Mouse (Mus musculus): ENCODE measurements around the gene Snrnp35. TPM values are rescaled to one million over a fixed set of nuclear protein-coding genes. Genes with fewer than 3 reads are reported as not detected.

The Snrnp35 gene
- polyA plus RNA-seq (2012; rRNA removed) = 7.9 and 8.2 TPM in 2 replicates

DNA sequence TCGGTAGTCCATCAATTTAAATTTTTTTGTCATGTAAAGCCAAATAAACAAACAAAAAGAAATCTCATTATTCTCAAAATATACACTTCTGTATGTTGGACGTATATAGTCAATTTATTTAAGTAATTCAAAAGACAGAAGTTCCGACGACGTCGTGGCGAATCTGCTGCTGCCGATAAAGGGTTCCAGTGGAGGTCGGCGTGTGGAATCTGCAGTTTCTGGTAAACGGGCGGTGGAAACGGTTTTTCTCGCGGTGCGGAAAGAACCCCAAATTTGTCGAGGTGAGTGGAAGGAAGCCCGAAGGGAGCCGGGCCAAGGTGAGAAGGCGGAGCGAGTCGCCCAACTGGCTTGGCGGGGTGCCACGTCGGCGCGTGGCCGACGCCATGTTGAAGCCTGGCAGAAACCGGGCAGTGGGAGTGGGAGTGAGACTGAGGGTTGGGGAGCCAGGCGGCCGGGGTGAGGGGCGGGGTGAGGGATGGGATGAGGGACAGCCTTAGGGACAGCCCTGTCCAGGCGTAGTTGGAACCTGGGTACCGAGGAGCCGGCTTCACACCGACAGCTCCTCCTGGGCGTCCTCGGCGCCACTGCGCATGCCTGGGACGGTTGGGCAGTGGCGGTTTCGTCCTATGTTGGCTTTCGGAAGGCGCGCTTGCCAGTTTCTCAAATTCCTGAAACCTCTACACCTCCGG, at the start of gene Snrnp35:
Snrnp35 (plus strand) TSS at position 169 of the 689 bp plus-strand sequence.

DNA sequence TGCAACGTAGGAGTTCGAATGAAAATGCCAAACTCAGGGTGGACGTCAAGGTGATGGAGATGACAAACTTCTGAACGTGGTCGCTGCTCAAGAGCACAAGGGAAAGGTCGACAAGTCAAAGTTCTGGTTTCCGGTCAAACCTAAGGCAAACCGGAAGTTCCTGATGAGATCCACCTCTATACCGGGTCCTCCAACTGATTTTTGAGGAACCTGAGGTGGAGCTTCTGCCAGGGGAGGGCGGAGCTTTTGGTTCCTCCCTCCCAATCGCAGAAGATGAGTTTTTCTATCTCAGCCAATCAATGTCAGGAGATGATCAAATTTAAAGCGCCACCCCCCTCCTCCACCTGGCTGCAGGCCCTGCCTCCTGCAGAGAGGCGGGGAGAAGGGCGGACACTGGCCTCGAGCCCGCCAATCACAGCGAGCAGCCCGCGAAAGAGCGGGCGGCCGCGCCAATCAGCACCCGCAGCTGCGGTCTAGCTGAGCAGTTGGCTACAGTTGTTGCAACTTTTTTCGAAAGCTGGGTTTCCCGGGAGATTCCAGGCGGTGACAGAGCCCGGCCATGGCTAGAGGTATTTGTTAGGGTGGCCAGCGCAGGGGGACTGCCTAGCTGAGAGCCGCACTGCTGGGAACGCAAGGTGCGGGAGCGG, 43.4 kb upstream of the Snrnp35 start, which contains the start of gene Kmt5a:
Kmt5a (plus strand) TSS at position 484 of the 647 bp plus-strand sequence.

GRCm38 (mm10) chr5:124530655-124531582, 48.0 kb downstream of the Snrnp35 start, which contains the start of gene Rilpl1:
Rilpl1 (minus strand) TSS chr5:124531391.

GRCm38 (mm10) chr5:124540383-124540786, 57.5 kb downstream of the Snrnp35 start, which contains the start of gene Tmed2:
Tmed2 (plus strand) TSS chr5:124540695.

Other genes starting within 250 kb of the Snrnp35 start
- 4.6 and 4.7 TPM in 2 replicates for gene Pitpnm2, start 233.4 kb upstream of the Snrnp35 start, polyA plus RNA-seq (2012; rRNA removed)
- 3.8 and 4.2 TPM in 2 replicates for gene Mphosph9, start 155.2 kb upstream of the Snrnp35 start, polyA plus RNA-seq (2012; rRNA removed)
- 3.9 and 4.3 TPM in 2 replicates for gene 2810006K23Rik, start 155.0 kb upstream of the Snrnp35 start, polyA plus RNA-seq (2012; rRNA removed)
- gene Cdk2ap1, start 120.1 kb upstream of the Snrnp35 start, polyA plus RNA-seq (2012; rRNA removed) = 91.6 and 99.7 TPM in 2 replicates
- gene Sbno1, start 57.1 kb upstream of the Snrnp35 start, polyA plus RNA-seq (2012; rRNA removed) = 13.6 and 17.1 TPM in 2 replicates
- 60.2 and 61.7 TPM in 2 replicates for gene Kmt5a, start 43.2 kb upstream of the Snrnp35 start, polyA plus RNA-seq (2012; rRNA removed)
- gene Rilpl2, start 4.8 kb upstream of the Snrnp35 start, polyA plus RNA-seq (2012; rRNA removed) = 8.3 and 9.2 TPM in 2 replicates
- gene Rilpl1, start 48.3 kb downstream of the Snrnp35 start, polyA plus RNA-seq (2012; rRNA removed) = 1.3 and 1.4 TPM in 2 replicates
- 116 and 144 TPM in 2 replicates for gene Tmed2, start 57.6 kb downstream of the Snrnp35 start, polyA plus RNA-seq (2012; rRNA removed)
- gene Ddx55, start 69.7 kb downstream of the Snrnp35 start, polyA plus RNA-seq (2012; rRNA removed) = 6.4 and 7.7 TPM in 2 replicates
- 23.9 and 27.6 TPM in 2 replicates for gene Eif2b1, start 96.0 kb downstream of the Snrnp35 start, polyA plus RNA-seq (2012; rRNA removed)
- gene Gtf2h3, start 96.0 kb downstream of the Snrnp35 start, polyA plus RNA-seq (2012; rRNA removed) = 19.2 and 22.8 TPM in 2 replicates
- 5.3 and 6.2 TPM in 2 replicates for gene Atp6v0a2, start 145.4 kb downstream of the Snrnp35 start, polyA plus RNA-seq (2012; rRNA removed)
- gene Dnah10, start 242.0 kb downstream of the Snrnp35 start, polyA plus RNA-seq (2012; rRNA removed) = 0.01 and 0.02 TPM in 2 replicates

All from liver, embryonic 14 days (tissue).